Mouse (Mus musculus) brain, embryonic 18.5 days (tissue): ENCODE data around the gene Rab23.
A peak's percentile ranks its signal among the peaks of the same experiment; 100 is the strongest.
"Not testable (repeated sequence)": the region's sequence is repeated elsewhere in the genome, so short reads cannot be mapped to it uniquely, and the experiment has no call there.

ENCODE experiments used
- DNase-seq: peaks from one replicate; pipeline ENCODE4 v3.0.0-alpha.2; 2012; ENCODE audit warnings: low read depth, low spot score

Rab23 gene

DNA sequence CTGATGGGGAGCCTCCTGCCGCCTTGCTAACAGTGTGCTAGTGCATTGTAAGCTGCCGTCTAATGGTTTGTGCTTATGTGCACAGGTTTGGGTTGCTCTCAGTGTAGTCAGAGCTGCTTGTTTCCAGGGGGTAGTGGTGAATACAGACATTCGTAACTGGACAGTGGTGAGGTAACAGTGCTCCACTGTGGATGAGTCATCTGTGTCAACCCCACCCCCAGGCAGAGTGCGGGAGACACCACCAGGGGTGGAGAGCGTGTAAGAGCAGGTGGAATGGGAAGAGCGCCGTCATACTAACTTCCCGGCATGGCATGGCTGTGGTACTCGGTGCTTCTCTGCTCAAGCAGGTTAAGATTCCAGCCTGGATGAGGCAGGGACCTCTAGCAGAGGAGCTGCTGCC is 13.4 kb downstream of the Rab23 start:
- no peak for DNase-seq

GRCm38 (mm10) chr1:33734001-33734685 is 14.5 kb downstream of the Rab23 start:
- DNase-seq: no peak

DNA sequence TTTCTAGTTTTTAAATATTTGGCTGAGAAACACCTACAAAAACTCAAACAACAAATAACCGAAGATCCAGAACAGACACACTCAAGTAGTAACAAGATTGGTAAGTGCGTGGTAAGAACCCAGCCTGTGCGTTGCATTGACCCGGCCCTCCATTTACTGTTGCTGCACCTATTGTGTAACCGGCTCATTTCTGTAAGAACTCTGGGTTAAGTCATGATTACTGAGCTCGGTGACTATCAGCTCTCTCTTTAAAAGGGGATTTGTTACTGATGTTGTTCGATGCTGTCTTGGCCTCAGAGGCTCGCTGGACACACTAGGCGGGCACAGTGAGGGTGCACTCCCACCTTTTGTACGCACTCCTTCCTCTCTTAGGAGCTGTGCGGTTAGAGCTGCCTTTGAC is 18.6 kb downstream of the Rab23 start:
- no peak for DNase-seq

GRCm38 (mm10) chr1:33738681-33739278 is 19.1 kb downstream of the Rab23 start:
- DNase-seq: no peak

- peak; percentile 47 for DNase-seq
Measured at GRCm38 (mm10) chr1:33739302-33739701, 19.6 kb downstream of the Rab23 start.

GRCm38 (mm10) chr1:33742903-33743302 is 23.2 kb downstream of the Rab23 start:
- DNase-seq: no peak

DNA sequence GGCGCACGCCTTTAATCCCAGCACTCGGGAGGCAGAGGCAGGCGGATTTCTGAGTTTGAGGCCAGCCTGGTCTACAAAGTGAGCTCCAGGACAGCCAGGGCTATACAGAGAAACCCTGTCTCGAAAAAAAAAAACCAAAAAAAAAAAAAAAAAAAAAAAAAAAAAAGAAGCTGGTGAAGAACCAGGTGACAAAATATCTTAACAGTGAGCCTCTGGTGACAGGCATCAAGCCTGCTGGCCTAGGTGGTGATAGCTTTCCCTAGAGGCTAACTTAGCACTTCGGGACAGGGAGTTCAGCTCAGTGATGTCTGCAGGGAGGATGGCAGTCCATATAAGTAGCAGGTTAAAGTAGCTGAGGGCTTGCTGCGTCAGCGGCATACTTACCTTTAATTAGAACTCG is 25.1 kb downstream of the Rab23 start:
- DNase-seq: not testable (repeated sequence)

DNA sequence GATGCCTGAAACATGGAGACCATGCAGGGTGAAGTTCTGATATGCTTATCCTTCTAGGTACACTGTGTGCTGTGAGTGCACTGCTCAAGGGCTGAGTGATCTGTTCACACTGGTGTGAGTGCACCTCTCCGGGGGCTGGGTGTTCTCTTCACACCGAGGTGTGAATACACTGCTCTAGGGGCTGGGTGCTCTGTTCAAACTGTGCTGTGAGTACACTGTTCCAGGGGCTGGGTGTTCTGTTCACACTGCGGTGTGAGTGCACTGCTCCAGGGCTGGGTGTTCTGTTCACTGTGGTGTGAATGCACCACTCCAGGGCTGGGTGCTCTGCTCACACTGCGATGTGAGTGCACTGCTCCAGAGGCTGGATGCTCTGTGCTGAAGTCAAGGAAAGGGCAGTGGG is 26.2 kb downstream of the Rab23 start:
- no peak for DNase-seq

GRCm38 (mm10) chr1:33749109-33749508 is 29.4 kb downstream of the Rab23 start:
- no peak for DNase-seq

GRCm38 (mm10) chr1:33749709-33750108 is 30.0 kb downstream of the Rab23 start:
- not testable (repeated sequence) for DNase-seq

GRCm38 (mm10) chr1:33751283-33751682 is 31.6 kb downstream of the Rab23 start:
- peak; percentile 20 for DNase-seq

GRCm38 (mm10) chr1:33754089-33754488 is 34.4 kb downstream of the Rab23 start:
- no peak for DNase-seq

GRCm38 (mm10) chr1:33754965-33755735 is 35.5 kb downstream of the Rab23 start:
- no peak for DNase-seq

DNA sequence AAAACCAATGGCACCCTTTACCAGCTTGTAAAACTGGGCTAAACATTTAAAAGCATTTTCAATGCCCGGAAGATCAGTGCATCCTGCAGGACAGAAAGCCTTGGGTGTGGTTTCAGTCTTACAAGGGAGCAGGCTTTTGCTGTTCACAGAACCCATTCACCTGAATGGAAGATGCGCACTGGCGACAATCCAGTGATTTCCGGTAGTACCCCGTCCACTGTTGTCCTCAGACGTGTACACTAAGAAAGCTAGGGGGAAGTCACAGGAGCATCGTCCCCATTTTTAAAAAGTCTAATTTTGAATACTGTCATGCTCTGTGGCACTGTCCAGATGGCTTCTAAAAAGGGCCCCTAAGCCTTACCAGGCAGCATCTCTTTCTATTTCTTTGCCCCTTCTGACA is 36.1 kb downstream of the Rab23 start:
- DNase-seq: no peak

DNA sequence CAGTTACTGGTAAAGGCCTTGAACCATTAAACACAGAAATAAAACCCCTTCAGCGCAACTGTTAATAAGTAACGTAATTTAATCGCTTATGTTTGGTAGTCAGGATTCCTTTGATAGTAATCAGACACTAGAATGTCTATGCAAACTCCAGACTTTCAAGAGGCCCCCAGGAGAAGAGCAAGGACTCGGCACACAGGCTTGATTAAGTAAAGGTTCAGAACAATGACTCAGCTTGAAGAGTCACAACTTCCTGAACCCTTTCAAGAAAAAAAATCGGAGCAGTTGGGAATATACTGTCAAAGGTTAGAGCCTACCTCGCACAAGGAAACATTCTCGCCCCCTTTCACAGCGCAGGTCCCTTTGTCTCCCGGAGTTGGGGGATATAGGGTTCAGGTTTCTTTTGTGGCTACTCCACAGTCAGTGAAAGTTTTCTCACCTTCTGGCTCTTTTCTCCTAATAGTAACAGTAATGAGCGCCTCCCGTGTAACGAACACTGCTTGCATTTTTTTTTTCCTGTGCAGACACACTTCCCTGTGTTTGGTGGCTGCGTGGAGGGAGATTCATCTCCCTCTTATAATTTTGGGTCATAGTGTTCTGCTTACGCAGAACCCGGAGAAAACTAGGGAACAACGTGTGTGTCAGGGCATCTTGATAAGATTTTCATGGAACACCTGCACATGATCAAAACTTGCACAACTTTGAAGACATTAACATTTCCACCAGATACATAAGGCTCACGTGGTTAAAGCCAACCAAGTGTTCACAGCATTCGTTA is 36.8 kb downstream of the Rab23 start:
- no peak for DNase-seq

DNA sequence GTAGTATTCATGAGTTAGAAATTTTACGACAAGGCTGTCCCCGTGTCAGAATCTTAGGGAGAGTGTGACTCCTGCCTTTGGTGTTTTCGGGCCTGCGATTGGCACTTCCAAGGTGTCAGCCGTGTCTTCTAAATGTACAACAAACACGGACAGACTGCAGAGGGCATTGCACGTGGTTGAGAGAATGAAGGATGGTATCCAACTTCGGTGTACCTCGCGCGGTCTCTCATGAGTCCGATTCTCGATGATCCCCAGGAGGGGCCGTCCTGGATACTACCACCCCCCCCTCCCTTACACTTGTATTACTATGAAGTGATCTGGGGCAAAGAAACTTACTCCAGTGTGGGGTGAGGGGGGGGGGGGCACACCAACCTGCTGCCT is 37.3 kb downstream of the Rab23 start:
- no peak for DNase-seq

DNA sequence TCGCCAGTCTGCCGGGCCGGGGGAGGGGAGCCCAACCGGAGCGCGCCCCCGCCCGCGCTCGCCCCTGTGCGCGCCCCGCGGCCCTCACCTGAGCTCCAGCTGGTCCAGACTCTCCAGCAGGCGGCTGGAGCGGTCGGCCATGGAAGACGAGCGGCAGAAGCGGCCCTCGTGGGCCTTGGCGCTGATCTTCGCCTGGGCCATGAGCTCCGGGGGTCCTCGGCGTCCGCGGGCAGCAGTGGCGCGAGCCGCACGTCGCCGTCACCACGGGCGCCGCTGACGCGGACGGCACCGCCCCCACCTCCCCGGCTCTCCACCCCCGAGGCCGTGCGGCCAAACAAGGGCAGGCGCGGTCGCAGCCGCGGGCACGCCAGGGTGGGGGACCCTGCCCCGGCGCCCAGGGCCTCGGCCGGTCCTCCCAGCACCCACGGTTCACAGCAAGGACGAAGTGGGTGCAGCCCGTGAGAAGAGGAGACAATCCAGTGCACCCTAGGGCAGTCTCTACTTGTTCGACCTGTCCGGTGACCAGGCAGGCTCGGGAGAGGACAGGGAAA is 37.9 kb downstream of the Rab23 start, which contains the start of gene Bag2:
TSS of gene Bag2 (minus strand) at position 305 of the 551 bp plus-strand sequence.
- no peak for DNase-seq

DNA sequence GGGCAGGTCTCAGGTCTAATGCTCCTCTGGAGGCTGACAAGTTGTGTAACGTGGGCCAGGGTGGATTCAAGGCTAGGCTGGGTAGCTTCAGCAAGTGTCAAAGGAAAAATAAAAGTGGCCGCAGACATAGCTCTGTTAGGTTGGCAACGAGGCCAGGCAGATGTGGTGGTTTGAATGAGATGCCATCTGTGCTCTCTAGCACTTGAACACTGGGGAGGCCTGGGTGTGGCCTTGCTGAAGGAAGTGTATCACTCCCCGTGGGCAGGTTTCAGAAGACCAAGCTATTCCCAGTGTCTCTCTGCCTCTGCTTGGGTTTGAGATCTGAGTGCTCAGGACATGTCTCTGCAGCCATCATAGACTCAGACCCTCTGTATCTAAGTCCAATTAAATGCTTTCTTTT is 38.8 kb downstream of the Rab23 start:
- DNase-seq: no peak

DNA sequence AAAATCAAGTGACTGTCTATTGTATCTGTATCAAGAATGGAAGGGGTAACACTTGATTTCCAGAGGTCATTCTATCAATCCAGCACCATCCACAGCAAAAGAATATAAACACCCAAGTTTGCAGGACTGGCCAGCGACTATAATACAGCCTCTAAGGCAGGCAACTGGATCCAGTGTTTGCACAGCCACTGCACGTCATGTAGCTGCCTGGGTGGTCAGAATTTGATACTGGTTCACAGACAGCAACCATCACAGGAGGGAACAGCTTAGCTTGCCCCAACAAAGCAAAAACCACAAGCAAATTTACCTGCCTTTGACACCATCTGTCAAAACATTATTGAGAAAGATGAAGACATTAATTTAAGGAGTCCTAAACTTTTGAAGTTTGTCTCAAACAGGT is 44.1 kb downstream of the Rab23 start:
- no peak for DNase-seq

GRCm38 (mm10) chr1:33765468-33766080 is 45.9 kb downstream of the Rab23 start:
- DNase-seq: no peak
